Mouse (Mus musculus): Measurements from ENCODE around the gene Nrarp.

Nrarp gene

GRCm38 (mm10) chr2:25227406-25227805 lies 46.8 kb downstream of the Nrarp start:
- no peak for DNase-seq (ENCODE audit: low spot score in 2 of 2)

- peak; percentile 90 to 94 for DNase-seq (ENCODE audit: low spot score in 2 of 2)
Measured at GRCm38 (mm10) chr2:25228431-25228889, 47.9 kb downstream of the Nrarp start.

GRCm38 (mm10) chr2:25228995-25229530 lies 48.5 kb downstream of the Nrarp start:
- no peak for DNase-seq (ENCODE audit: low spot score in 2 of 2)

GRCm38 (mm10) chr2:25229582-25229981 lies 49.0 kb downstream of the Nrarp start:
- DNase-seq (ENCODE audit: low spot score in 2 of 2): no peak

GRCm38 (mm10) chr2:25230581-25230980 lies 50.0 kb downstream of the Nrarp start:
- no peak for DNase-seq (ENCODE audit: low spot score in 2 of 2)

GRCm38 (mm10) chr2:25231038-25231437 lies 50.5 kb downstream of the Nrarp start:
- no peak for DNase-seq (ENCODE audit: low spot score in 2 of 2)
